Mouse (Mus musculus): ENCODE results near the gene Lrrc71. TPM values are rescaled to one million over a fixed set of nuclear protein-coding genes. Genes with fewer than 3 reads are reported as not detected.
A peak's percentile ranks its signal among the peaks of the same experiment; 100 is the strongest.

Lrrc71 gene
- polyA plus RNA-seq, 1 experiment from 2014 or later: 3.9 TPM

DNA sequence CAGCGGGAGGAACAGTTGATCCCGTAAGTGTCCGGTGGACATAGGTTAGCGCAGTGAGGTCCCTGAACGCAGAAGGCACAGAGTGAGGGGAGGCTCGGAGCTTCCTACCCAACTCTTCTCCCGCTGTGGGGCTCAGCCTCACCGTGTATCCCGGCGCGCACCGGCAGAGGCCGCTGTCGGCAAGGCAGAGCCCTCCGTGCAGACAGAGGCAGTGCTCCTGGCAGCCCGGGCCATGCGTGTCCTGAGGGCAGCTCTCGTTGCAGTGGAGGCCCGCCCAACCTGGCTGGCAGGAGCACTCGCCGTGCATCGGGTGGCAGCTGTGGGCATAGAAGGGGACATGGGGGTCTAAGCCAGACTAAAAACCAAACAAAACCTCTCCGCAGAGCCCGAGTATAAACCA is 7.5 kb upstream of the Lrrc71 start:
- peaks cover 4% of the 10 kb centered on the region; the same call in 1 of the 2 replicates for H3K36me3 ChIP-seq (ENCODE audit: control insufficient read depth, insufficient read depth, low read length)
- H3K9ac ChIP-seq (ENCODE audit: low read length): 0 out of 2 replicates have a peak overlapping the region, but pooled peaks have one; percentile 8
- 7% methylated on average over 24 of the region's 24 CpGs for WGBS
- H3K9me3 ChIP-seq (ENCODE audit: control insufficient read depth, low read length): no peaks in the 10 kb centered on the region
- peak overlapping the region; percentile 33; the same call in 1 of the 2 replicates for H3K4me2 ChIP-seq (ENCODE audit: low read depth, low read length)
- no peaks in the 10 kb centered on the region for H3K27me3 ChIP-seq (ENCODE audit: control insufficient read depth, insufficient read depth, low read depth, low read length)
- no peak overlapping the region for H3K4me3 ChIP-seq (ENCODE audit: low read length)
- peaks cover 6% of the 10 kb centered on the region; the same call in 1 of the 2 replicates for H3K4me1 ChIP-seq (replicated peaks; ENCODE audit: control insufficient read depth, insufficient read depth, low read length)
- no peak overlapping the region for H3K27ac ChIP-seq (ENCODE audit: low read length)
- ATAC-seq (ENCODE audit: low read depth): peak; percentile 89

DNA sequence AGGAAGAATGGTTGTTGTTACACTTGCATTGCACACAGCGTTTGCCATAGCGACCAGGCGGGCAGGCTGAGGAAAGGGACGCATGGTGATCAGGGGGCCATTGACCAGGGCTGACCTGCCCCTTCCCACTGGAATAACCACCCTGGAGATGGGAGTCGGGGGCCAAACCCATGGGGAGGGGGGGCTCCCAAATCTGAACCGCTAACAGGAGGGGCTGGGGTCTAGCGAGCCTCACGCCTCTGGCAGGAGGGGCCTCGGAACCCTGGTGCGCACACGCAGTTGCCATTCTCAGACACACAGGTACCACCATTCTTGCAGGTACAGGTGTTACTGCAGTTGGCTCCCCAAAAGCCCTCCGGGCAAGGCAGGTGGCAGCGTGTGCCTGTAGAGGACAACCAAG is 5.4 kb upstream of the Lrrc71 start:
- peaks cover 8% of the 10 kb centered on the region for H3K36me3 ChIP-seq (ENCODE audit: control insufficient read depth, insufficient read depth, low read length)
- no peaks in the 10 kb centered on the region for H3K9me3 ChIP-seq (ENCODE audit: control insufficient read depth, low read length)
- 85% methylated on average over 13 of the region's 13 CpGs for WGBS
- H3K4me2 ChIP-seq (ENCODE audit: low read depth, low read length): no peak overlapping the region
- H3K4me1 ChIP-seq (replicated peaks; ENCODE audit: control insufficient read depth, insufficient read depth, low read length): peaks cover 6% of the 10 kb centered on the region; the same call in 1 of the 2 replicates
- ATAC-seq (ENCODE audit: low read depth): no peak
- no peaks in the 10 kb centered on the region for H3K27me3 ChIP-seq (ENCODE audit: control insufficient read depth, insufficient read depth, low read depth, low read length)
- no peak overlapping the region for H3K27ac ChIP-seq (ENCODE audit: low read length)
- no peak overlapping the region for H3K9ac ChIP-seq (ENCODE audit: low read length)
- H3K4me3 ChIP-seq (ENCODE audit: low read length): no peak overlapping the region

DNA sequence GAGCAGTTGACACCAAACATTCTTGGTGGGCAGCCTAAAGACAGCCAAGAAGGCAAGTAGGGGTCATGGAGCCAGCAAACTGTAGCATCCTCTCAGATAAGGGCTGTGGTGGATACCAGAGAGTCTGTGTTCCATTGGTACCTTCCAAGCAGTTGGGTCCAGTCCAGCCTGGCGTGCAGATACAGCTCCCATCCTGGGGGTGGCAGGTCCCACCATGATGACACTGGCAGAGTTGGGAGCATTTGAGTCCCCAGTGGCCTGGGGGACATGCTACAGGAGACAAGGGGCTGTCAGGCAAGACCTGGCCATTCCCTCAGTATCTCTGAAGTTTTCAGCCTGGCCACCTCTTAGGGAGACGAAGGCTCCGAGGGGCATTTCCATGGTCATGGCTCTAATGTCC is 4.1 kb upstream of the Lrrc71 start:
- ATAC-seq (ENCODE audit: low read depth): no peak
- no peak overlapping the region for H3K4me3 ChIP-seq (ENCODE audit: low read length)
- H3K4me2 ChIP-seq (ENCODE audit: low read depth, low read length): no peak overlapping the region
- peaks cover 8% of the 10 kb centered on the region for H3K36me3 ChIP-seq (ENCODE audit: control insufficient read depth, insufficient read depth, low read length)
- H3K9me3 ChIP-seq (ENCODE audit: control insufficient read depth, low read length): no peaks in the 10 kb centered on the region
- H3K4me1 ChIP-seq (replicated peaks; ENCODE audit: control insufficient read depth, insufficient read depth, low read length): peaks cover 8% of the 10 kb centered on the region
- no peak overlapping the region for H3K27ac ChIP-seq (ENCODE audit: low read length)
- 89% methylated on average over 3 of the region's 3 CpGs for WGBS
- H3K27me3 ChIP-seq (ENCODE audit: control insufficient read depth, insufficient read depth, low read depth, low read length): no peaks in the 10 kb centered on the region
- H3K9ac ChIP-seq (ENCODE audit: low read length): no peak overlapping the region

GRCm38 (mm10) chr3:87749977-87750376 is 1.6 kb upstream of the Lrrc71 start:
- Histone ChIP-seq H3K4me2 (ENCODE audit: low read depth, low read length) (no peak overlapping the region), H3K36me3 (ENCODE audit: control insufficient read depth, insufficient read depth, low read length) (peaks cover 8% of the 10 kb centered on the region), H3K4me3 (ENCODE audit: low read length) (no peak overlapping the region), H3K27ac (ENCODE audit: low read length) (no peak overlapping the region), H3K9ac (ENCODE audit: low read length) (no peak overlapping the region), H3K4me1 (replicated peaks; ENCODE audit: control insufficient read depth, insufficient read depth, low read length) (peaks cover 16% of the 10 kb centered on the region), H3K9me3 (ENCODE audit: control insufficient read depth, low read length) (no peaks in the 10 kb centered on the region), H3K27me3 (ENCODE audit: control insufficient read depth, insufficient read depth, low read depth, low read length) (no peaks in the 10 kb centered on the region)
- ATAC-seq (ENCODE audit: low read depth): no peak
- WGBS: 88% methylated on average over 12 of the region's 12 CpGs

- Histone ChIP-seq H3K9ac (ENCODE audit: low read length) (no peak overlapping the region), H3K27ac (ENCODE audit: low read length) (no peak overlapping the region), H3K4me2 (ENCODE audit: low read depth, low read length) (no peak overlapping the region), H3K27me3 (ENCODE audit: control insufficient read depth, insufficient read depth, low read depth, low read length) (no peaks in the 10 kb centered on the region), H3K36me3 (ENCODE audit: control insufficient read depth, insufficient read depth, low read length) (peaks cover 8% of the 10 kb centered on the region), H3K4me1 (replicated peaks; ENCODE audit: control insufficient read depth, insufficient read depth, low read length) (peaks cover 18% of the 10 kb centered on the region), H3K4me3 (ENCODE audit: low read length) (no peak overlapping the region), H3K9me3 (ENCODE audit: control insufficient read depth, low read length) (no peaks in the 10 kb centered on the region)
- ATAC-seq (ENCODE audit: low read depth): peak; percentile 29; the same call in 1 of the 2 replicates
- 11% methylated on average over 5 of the region's 5 CpGs for WGBS
These were observed 611 bp upstream of the Lrrc71 start for GRCm38 (mm10) chr3:87749036-87749435.

- H3K9ac ChIP-seq (ENCODE audit: low read length): peak overlapping the region; percentile 45
- peak overlapping the region; percentile 30 for H3K4me3 ChIP-seq (ENCODE audit: low read length)
These were observed 3.3 kb downstream of the Lrrc71 start for GRCm38 (mm10) chr3:87745036-87745659.

GRCm38 (mm10) chr3:87743927-87744326 is 4.5 kb downstream of the Lrrc71 start:
- peaks cover 18% of the 10 kb centered on the region for H3K4me1 ChIP-seq (replicated peaks; ENCODE audit: control insufficient read depth, insufficient read depth, low read length)

More at GRCm38 (mm10) chr3:87745036-87745659, 3.3 kb downstream of the Lrrc71 start:
- peak overlapping the region; percentile 69 for H3K27ac ChIP-seq (ENCODE audit: low read length)
- H3K4me2 ChIP-seq (ENCODE audit: low read depth, low read length): peak overlapping the region; percentile 54
- no peaks in the 10 kb centered on the region for H3K27me3 ChIP-seq (ENCODE audit: control insufficient read depth, insufficient read depth, low read depth, low read length)
- H3K4me1 ChIP-seq (replicated peaks; ENCODE audit: control insufficient read depth, insufficient read depth, low read length): peaks cover 18% of the 10 kb centered on the region
- ATAC-seq (ENCODE audit: low read depth): peak; percentile 77
- H3K36me3 ChIP-seq (ENCODE audit: control insufficient read depth, insufficient read depth, low read length): peaks cover 2% of the 10 kb centered on the region
- 13% methylated on average over 18 of the region's 18 CpGs for WGBS
- H3K9me3 ChIP-seq (ENCODE audit: control insufficient read depth, low read length): no peaks in the 10 kb centered on the region

DNA sequence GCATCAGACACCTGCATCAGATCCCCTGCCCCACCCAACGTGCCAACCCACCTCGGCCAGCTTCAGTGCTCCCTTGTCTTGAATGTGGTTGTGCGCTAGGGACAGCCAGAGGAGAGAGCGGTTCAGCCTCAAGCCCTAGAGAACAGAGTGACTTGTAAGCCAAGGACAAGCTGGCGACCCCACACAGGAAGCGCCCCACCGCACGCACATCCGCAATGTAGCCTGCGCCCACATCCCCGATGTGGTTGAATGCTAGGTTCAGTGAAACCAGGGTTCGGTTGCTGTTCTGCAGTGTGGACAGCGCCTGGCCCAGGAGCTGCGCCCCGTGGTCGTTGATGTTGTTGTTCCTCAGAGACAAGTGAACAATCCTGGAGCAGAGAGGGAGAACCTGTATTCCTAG is 5.7 kb downstream of the Lrrc71 start:
- no peak for ATAC-seq (ENCODE audit: low read depth)
- no peak overlapping the region for H3K9ac ChIP-seq (ENCODE audit: low read length)
- H3K4me2 ChIP-seq (ENCODE audit: low read depth, low read length): no peak overlapping the region
- H3K27me3 ChIP-seq (ENCODE audit: control insufficient read depth, insufficient read depth, low read depth, low read length): no peaks in the 10 kb centered on the region
- peaks cover 13% of the 10 kb centered on the region for H3K4me1 ChIP-seq (replicated peaks; ENCODE audit: control insufficient read depth, insufficient read depth, low read length)
- no peak overlapping the region for H3K27ac ChIP-seq (ENCODE audit: low read length)
- peaks cover 2% of the 10 kb centered on the region; the same call in 1 of the 2 replicates for H3K36me3 ChIP-seq (ENCODE audit: control insufficient read depth, insufficient read depth, low read length)
- H3K9me3 ChIP-seq (ENCODE audit: control insufficient read depth, low read length): no peaks in the 10 kb centered on the region
- WGBS: 88% methylated on average over 16 of the region's 16 CpGs
- no peak overlapping the region for H3K4me3 ChIP-seq (ENCODE audit: low read length)

More at GRCm38 (mm10) chr3:87743927-87744326, 4.5 kb downstream of the Lrrc71 start:
- no peak overlapping the region for H3K4me2 ChIP-seq (ENCODE audit: low read depth, low read length)
- no peaks in the 10 kb centered on the region for H3K9me3 ChIP-seq (ENCODE audit: control insufficient read depth, low read length)
- no peak overlapping the region for H3K9ac ChIP-seq (ENCODE audit: low read length)
- 71% methylated on average over 4 of the region's 4 CpGs for WGBS
- no peak overlapping the region for H3K4me3 ChIP-seq (ENCODE audit: low read length)
- no peak for ATAC-seq (ENCODE audit: low read depth)
- no peaks in the 10 kb centered on the region for H3K36me3 ChIP-seq (ENCODE audit: control insufficient read depth, insufficient read depth, low read length)
- no peaks in the 10 kb centered on the region for H3K27me3 ChIP-seq (ENCODE audit: control insufficient read depth, insufficient read depth, low read depth, low read length)
- no peak overlapping the region for H3K27ac ChIP-seq (ENCODE audit: low read length)

DNA sequence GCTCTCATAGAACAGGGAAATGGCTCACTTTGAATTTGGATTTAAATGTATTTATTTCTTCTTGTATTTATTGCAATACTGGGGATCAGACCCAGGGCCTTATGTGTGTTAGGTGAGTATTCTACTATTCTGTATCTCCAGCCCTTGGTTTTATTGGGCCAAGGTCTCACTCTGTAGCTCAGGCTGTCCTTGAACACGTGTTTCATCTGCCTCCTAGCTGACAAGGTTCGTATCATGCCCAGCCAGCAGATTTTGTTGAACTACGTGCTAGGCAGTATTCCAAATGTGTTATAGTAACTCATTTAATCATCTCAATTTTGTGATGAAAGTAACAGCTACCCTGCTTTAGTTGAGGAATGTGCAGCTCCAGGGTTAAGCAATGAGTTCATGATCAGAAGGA is 6.4 kb downstream of the Lrrc71 start:
- H3K4me2 ChIP-seq (ENCODE audit: low read depth, low read length): no peak overlapping the region
- no peaks in the 10 kb centered on the region for H3K27me3 ChIP-seq (ENCODE audit: control insufficient read depth, insufficient read depth, low read depth, low read length)
- peaks cover 4% of the 10 kb centered on the region; the same call in 1 of the 2 replicates for H3K36me3 ChIP-seq (ENCODE audit: control insufficient read depth, insufficient read depth, low read length)
- ATAC-seq (ENCODE audit: low read depth): no peak
- H3K9me3 ChIP-seq (ENCODE audit: control insufficient read depth, low read length): no peaks in the 10 kb centered on the region
- H3K4me3 ChIP-seq (ENCODE audit: low read length): no peak overlapping the region
- H3K27ac ChIP-seq (ENCODE audit: low read length): no peak overlapping the region
- WGBS: 71% methylated on average over 3 of the region's 3 CpGs
- no peak overlapping the region for H3K9ac ChIP-seq (ENCODE audit: low read length)
- peaks cover 13% of the 10 kb centered on the region for H3K4me1 ChIP-seq (replicated peaks; ENCODE audit: control insufficient read depth, insufficient read depth, low read length)
